Mouse (Mus musculus) cortical plate, adult 2 months (tissue): Measurements from ENCODE around the gene Cacna2d3.

Experiments used
- CTCF ChIP-seq: fragments of 200-500 bp; IDR thresholded peaks from 2 replicates; pipeline ENCODE4 v1.5.1; 2011; ENCODE audit warnings: mild to moderate bottlenecking, control low read depth, low read length; ENCODE audit not compliant: insufficient read depth; ENCODE audit errors: extremely low read depth
- POLR2A ChIP-seq: fragments of 200-500 bp; IDR thresholded peaks from 2 replicates; pipeline ENCODE4 v1.6.1; 2011; ENCODE audit warnings: mild to moderate bottlenecking, low read length, control low read depth; ENCODE audit not compliant: insufficient read depth; ENCODE audit errors: extremely low read depth

DNA sequence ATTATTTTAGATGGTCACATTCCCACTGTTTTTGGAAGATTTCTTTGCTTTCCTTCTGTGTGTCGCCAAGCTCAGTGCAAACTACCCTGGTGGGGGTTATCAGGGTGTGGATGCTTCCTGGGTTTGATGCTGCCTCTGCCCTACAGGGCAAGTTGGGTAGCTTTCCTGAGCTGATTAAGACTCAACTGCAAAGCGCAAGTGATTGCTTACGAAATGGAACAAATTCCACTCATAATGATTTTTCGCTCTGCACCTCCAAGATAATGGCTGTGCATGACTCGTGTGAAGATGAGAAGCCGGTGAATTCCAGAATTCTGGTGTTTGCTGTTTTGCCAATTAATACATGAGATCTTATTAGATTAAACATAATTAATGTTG lies 557.0 kb downstream of the Cacna2d3 start:
- TF ChIP-seq CTCF = no peak
- no peak for TF ChIP-seq POLR2A
